Mouse (Mus musculus) heart, embryonic 16.5 days (tissue): Measurements from ENCODE around the gene Cnn3. TPM values are rescaled to one million over a fixed set of nuclear protein-coding genes. Genes with fewer than 3 reads are reported as not detected.

Experiments
- ATAC-seq: fragments of 200-750 bp; cut with Nextera tagmentation; replicated peaks from 2 replicates; pipeline ENCODE4 v1.8.0; 2017; ENCODE audit warnings: moderate number of reproducible peaks; ENCODE audit not compliant: insufficient read depth, low FRiP score; ENCODE audit errors: extremely low read depth
- H3K27ac ChIP-seq: fragments of 300-500 bp; sonication (generic); 2 replicates; pipeline ENCODE4 v1.5.1; 2014; ENCODE audit warnings: mild to moderate bottlenecking, low read length, control low read depth, moderate library complexity
- H3K27me3 ChIP-seq: fragments of 300-500 bp; sonication (generic); 2 replicates; pipeline ENCODE4 v1.6.1; 2014; ENCODE audit warnings: low read length, mixed read lengths; ENCODE audit not compliant: control insufficient read depth, insufficient read depth
- H3K36me3 ChIP-seq: fragments of 300-500 bp; sonication (generic); 2 replicates; pipeline ENCODE4 v1.6.1; 2014; ENCODE audit not compliant: control insufficient read depth, insufficient read depth
- H3K4me1 ChIP-seq: fragments of 300-500 bp; sonication (generic); 2 replicates; pipeline ENCODE4 v1.6.1; 2014; ENCODE audit warnings: low read length, mixed read lengths; ENCODE audit not compliant: control insufficient read depth, insufficient read depth
- H3K4me2 ChIP-seq: fragments of 300-500 bp; sonication (generic); 2 replicates; pipeline ENCODE4 v1.6.1; 2014; ENCODE audit warnings: low read depth, mild to moderate bottlenecking, control low read depth, low read length
- H3K4me3 ChIP-seq: fragments of 300-500 bp; sonication (generic); 2 replicates; pipeline ENCODE4 v1.5.1; 2014; ENCODE audit warnings: mild to moderate bottlenecking, control low read depth, low read length
- H3K9ac ChIP-seq: fragments of 300-500 bp; sonication (generic); 2 replicates; pipeline ENCODE4 v1.6.1; 2014; ENCODE audit warnings: low read length, control low read depth
- H3K9me3 ChIP-seq: fragments of 300-500 bp; sonication (generic); replicated peaks from 2 replicates; pipeline ENCODE4 v1.6.1; 2016; ENCODE audit warnings: low read length; ENCODE audit not compliant: control insufficient read depth
- WGBS: fragments of 180-500 bp; shearing (Covaris S2); extraction: QIAGEN DNeasy Blood & Tissue Kit; methylation state at CpG from one replicate; pipeline ENCODE4 v1.1.7; 2014; 5-methylcytosine and 5-hydroxymethylcytosine counted together
- polyA plus RNA-seq: library from polyadenylated mRNA; unstranded; fragments of >200 nt; fragmentation: Nextera tagmentation; extraction: Ambion mirVana; gene quantifications from 2 replicates; pipeline ENCODE4 v1.2.1, GENCODE M21; 2015

The Cnn3 gene
- polyA plus RNA-seq, 1 experiment from 2014 or later: 406 TPM

DNA sequence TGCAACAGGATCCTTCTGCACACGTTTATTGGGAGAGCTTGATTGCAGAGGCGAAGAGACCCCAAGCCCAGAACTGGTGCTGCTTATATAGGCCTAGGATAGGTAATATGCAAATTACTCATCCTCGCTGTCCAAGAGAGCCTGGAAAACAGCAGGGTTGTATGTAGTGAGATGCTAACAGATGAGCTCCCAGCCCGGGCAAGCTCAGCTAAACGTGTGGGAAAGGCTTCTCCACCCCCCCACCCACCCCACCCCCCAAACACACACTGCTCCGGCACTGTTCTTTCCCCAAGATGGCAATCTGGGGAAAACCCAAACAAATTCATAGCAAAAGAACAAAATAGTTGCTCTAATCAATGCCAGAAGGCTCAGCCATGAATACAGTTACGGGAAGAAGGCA lies 29.7 kb upstream of the Cnn3 start:
- 84% methylated on average over 7 of the region's 7 CpGs for WGBS
- no peaks in the 10 kb centered on the region for H3K9me3 ChIP-seq

DNA sequence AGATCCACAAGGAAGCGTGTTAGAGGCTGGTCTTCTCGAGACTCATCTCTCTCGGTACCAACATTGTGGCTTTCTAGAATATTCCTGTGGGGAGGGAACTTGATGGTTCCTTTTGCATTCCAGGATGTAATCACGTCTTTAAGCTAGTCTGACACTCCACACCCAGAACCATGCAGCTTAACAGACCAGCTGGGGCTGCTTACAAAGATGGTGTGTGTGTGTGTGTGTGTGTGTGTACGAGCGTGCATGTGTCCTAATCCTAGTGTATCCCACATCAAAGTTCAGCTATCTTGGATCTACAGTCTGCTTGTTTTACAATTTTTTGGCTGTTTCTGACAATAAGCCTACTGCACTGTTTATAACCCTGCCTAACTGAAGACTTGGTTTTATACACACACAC lies 29.3 kb upstream of the Cnn3 start:
- ATAC-seq: no peak
- Histone ChIP-seq H3K4me1 (no peaks in the 10 kb centered on the region), H3K9me3 (no peaks in the 10 kb centered on the region), H3K27me3 (no peaks in the 10 kb centered on the region), H3K4me3 (no peak overlapping the region), H3K4me2 (no peak overlapping the region), H3K27ac (no peak overlapping the region), H3K36me3 (no peaks in the 10 kb centered on the region), H3K9ac (no peak overlapping the region)
- WGBS: 73% methylated on average over 6 of the region's 6 CpGs

More for the DNA sequence above, 29.7 kb upstream of the Cnn3 start:
- H3K4me2 ChIP-seq: no peak overlapping the region
- H3K27me3 ChIP-seq: no peaks in the 10 kb centered on the region
- no peak overlapping the region for H3K4me3 ChIP-seq
- no peak overlapping the region for H3K9ac ChIP-seq
- H3K4me1 ChIP-seq: no peaks in the 10 kb centered on the region
- no peaks in the 10 kb centered on the region for H3K36me3 ChIP-seq
- H3K27ac ChIP-seq: no peak overlapping the region
- no peak for ATAC-seq

- H3K27ac ChIP-seq: no peak overlapping the region
- no peaks in the 10 kb centered on the region for H3K27me3 ChIP-seq
- no peaks in the 10 kb centered on the region for H3K9me3 ChIP-seq
- 80% methylated on average over 4 of the region's 4 CpGs for WGBS
- H3K4me3 ChIP-seq: no peak overlapping the region
- no peak overlapping the region for H3K9ac ChIP-seq
- H3K4me2 ChIP-seq: no peak overlapping the region
- no peaks in the 10 kb centered on the region for H3K36me3 ChIP-seq
- H3K4me1 ChIP-seq: no peaks in the 10 kb centered on the region
- no peak for ATAC-seq
Measured at GRCm38 (mm10) chr3:121401384-121401783, 24.9 kb upstream of the Cnn3 start.

DNA sequence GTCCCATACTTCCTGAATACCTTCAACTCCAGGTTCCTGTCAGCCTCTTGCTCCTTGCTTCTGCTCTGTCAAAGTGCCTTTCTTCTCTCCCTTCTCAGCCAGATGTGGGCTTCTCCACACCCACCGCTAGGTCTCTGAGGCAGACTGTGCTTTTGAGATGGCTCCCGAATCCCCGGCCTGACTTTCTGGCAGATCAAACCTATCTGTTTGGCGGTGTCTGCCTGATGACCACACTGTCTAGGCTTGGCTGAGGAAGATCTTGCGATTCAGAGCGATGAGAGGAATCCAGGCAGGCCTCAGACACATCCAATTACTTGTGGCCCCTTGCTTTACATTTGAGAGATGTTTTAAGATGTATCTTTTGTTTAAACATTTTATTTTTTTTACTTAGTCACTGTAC lies 24.2 kb upstream of the Cnn3 start:
- 80% methylated on average over 6 of the region's 6 CpGs for WGBS

DNA sequence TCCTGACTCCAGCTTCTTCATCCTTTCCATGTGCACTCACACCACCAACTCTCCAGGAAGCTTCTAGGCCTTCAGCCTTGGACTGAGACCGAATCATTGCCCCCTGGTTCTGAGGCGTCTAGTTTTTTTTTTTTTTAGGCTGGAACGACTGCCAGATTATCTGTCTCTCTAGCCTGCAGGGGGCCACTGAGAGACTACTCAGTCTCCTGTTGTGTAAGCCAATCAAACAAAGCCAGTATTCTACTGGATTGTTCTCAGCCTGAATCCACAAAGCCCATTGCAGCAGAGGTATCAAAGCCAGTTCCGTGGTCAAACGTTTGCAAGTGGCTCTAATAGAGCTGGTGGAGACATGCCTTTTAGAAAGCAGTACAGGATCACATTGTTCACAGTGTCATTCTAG lies 22.8 kb upstream of the Cnn3 start:
- H3K4me2 ChIP-seq: no peak overlapping the region
- no peaks in the 10 kb centered on the region for H3K9me3 ChIP-seq
- no peaks in the 10 kb centered on the region for H3K4me1 ChIP-seq
- H3K9ac ChIP-seq: no peak overlapping the region
- 57% methylated on average over 5 of the region's 5 CpGs for WGBS
- ATAC-seq: no peak
- no peaks in the 10 kb centered on the region for H3K36me3 ChIP-seq
- no peak overlapping the region for H3K27ac ChIP-seq
- H3K27me3 ChIP-seq: no peaks in the 10 kb centered on the region
- no peak overlapping the region for H3K4me3 ChIP-seq

More for the DNA sequence above, 24.2 kb upstream of the Cnn3 start:
- Histone ChIP-seq H3K27ac (no peak overlapping the region), H3K27me3 (no peaks in the 10 kb centered on the region), H3K36me3 (no peaks in the 10 kb centered on the region), H3K9ac (no peak overlapping the region), H3K9me3 (no peaks in the 10 kb centered on the region), H3K4me3 (no peak overlapping the region), H3K4me1 (no peaks in the 10 kb centered on the region), H3K4me2 (no peak overlapping the region)
- ATAC-seq: no peak

- H3K9me3 ChIP-seq: no peaks in the 10 kb centered on the region
- H3K4me1 ChIP-seq: no peaks in the 10 kb centered on the region
- H3K4me2 ChIP-seq: no peak overlapping the region
- no peak overlapping the region for H3K27ac ChIP-seq
- ATAC-seq: no peak
- no peaks in the 10 kb centered on the region for H3K36me3 ChIP-seq
- H3K9ac ChIP-seq: no peak overlapping the region
- WGBS: 67% methylated on average over 5 of the region's 5 CpGs
- no peaks in the 10 kb centered on the region for H3K27me3 ChIP-seq
- no peak overlapping the region for H3K4me3 ChIP-seq
Measured at GRCm38 (mm10) chr3:121405101-121405500, 21.2 kb upstream of the Cnn3 start.

DNA sequence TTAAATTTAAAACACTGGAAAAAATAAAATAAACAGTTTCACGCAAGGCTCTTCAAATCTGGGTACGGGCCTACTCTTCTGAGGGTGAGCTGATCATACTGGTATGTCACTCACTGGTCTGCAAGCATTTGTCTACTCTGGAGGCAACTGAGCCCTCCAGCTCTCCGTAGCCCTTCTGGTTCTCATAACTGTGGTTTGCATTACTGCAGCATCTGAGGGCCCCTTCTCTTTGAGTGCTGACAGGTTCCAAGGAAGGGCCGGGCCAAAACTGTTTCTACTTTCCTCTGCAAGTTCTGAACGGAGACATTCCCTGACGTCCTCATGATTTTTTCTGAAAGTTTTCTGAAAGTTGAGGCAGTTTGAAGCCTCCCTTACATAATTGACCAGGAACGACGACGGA lies 18.9 kb upstream of the Cnn3 start:
- 63% methylated on average over 9 of the region's 9 CpGs for WGBS
- no peak for ATAC-seq
- no peaks in the 10 kb centered on the region for H3K36me3 ChIP-seq

DNA sequence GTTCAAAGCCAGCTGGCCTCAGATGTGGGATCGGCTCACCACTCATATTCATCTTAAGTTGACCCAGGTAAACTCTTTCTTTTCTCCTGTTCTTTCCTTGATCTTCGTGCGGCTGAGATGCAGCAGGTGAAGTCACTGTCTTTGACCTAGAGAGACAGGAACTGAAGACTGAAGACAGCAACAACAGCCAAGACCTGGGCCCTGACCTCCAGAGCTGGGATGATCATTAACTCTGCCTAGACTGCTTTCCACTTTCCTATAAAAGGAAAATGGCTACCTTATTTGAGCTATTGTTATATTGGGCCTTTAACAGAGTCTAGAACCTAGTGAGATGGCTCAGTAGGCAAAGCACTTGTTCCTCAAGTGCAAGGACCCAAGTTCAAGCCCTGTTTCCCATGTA lies 17.9 kb upstream of the Cnn3 start:
- Histone ChIP-seq H3K4me1 (no peaks in the 10 kb centered on the region), H3K4me2 (no peak overlapping the region), H3K27ac (no peak overlapping the region), H3K9ac (no peak overlapping the region), H3K36me3 (no peaks in the 10 kb centered on the region), H3K4me3 (no peak overlapping the region), H3K9me3 (no peaks in the 10 kb centered on the region), H3K27me3 (no peaks in the 10 kb centered on the region)
- ATAC-seq: no peak
- 74% methylated on average over 3 of the region's 3 CpGs for WGBS

More for the DNA sequence above, 18.9 kb upstream of the Cnn3 start:
- H3K27me3 ChIP-seq: no peaks in the 10 kb centered on the region
- H3K4me1 ChIP-seq: no peaks in the 10 kb centered on the region
- no peak overlapping the region for H3K9ac ChIP-seq
- no peak overlapping the region for H3K4me3 ChIP-seq
- no peaks in the 10 kb centered on the region for H3K9me3 ChIP-seq
- H3K27ac ChIP-seq: no peak overlapping the region
- no peak overlapping the region for H3K4me2 ChIP-seq

DNA sequence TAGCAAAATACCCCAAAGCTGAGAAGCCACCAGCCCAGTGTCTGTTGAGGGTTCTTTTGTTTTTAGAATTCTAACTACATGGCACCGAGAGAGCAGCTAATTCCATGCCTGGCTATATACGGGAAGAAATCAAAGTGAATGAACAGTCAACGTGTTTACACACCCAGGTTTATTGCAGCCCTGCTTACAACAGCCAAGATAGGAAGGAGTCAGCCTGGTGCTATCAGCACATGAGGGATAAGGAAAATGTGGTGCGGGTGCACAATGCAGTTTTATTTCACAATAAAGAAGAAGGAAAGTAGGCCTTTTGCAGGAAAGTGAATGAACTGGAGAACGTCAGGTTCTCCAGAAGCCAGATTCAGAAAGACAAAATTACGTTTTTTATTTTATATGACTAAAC lies 14.8 kb upstream of the Cnn3 start:
- Histone ChIP-seq H3K27me3 (no peaks in the 10 kb centered on the region), H3K4me3 (no peak overlapping the region), H3K9ac (no peak overlapping the region), H3K9me3 (no peaks in the 10 kb centered on the region), H3K4me2 (no peak overlapping the region), H3K27ac (no peak overlapping the region), H3K4me1 (no peaks in the 10 kb centered on the region), H3K36me3 (no peaks in the 10 kb centered on the region)
- 53% methylated on average over 6 of the region's 6 CpGs for WGBS
- ATAC-seq: no peak
